17 mouse cellular contexts compared by ENCODE assay signal in the genomic region with DNA sequence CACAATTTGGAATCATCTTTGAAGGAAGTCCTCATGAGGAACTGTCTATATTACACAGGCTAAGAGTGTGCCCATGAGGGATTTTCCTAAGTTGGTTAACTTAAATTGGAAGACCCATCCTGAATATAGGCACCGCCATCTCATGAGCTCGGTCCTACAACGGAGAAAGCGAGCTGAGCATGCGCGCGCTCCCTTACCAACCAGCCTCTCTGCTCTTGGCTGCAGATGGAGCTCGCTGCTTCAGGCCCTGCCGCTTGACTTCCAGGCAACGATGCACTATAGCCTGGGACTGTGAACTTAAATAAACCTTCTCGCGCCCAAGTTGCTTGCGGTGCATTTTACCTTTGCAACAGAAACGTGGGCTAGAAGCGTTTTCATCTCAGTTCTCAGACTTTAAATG.
"Had no signal": no experiment of that assay in that cellular context is flagged by ENCODE, and none has a peak within 500 bp of the region (broad histone marks: within the 10 kb centered on the region; RNA-seq: fewer than 3 reads in every experiment).

No protein-coding gene starts in this region.

- ATAC-seq: liver, postnatal 0 days; lung, postnatal 0 days; midbrain, embryonic 13.5 days; midbrain, embryonic 15.5 days had no signal

- H3K27ac ChIP-seq: liver, embryonic 15.5 days; macrophage; midbrain, embryonic 13.5 days; midbrain, embryonic 15.5 days; neural tube, embryonic 12.5 days; stomach, embryonic 15.5 days; stomach, postnatal 0 days had no signal

- H3K9me3 ChIP-seq: liver, embryonic 15.5 days; megakaryocyte, embryonic 14.5 days; midbrain, embryonic 13.5 days; midbrain, embryonic 15.5 days; neural tube, embryonic 12.5 days; stomach, embryonic 15.5 days had no signal

- DNase-seq: liver, postnatal 0 days; lung, embryonic 14.5 days; lung, postnatal 14 days; lung, postnatal 36 days; right cerebral cortex, postnatal 14 days; thymus, adult 18-20 months; thymus, postnatal 14 days; thymus, postnatal 36 days had no signal

- H3K4me3 ChIP-seq: liver, embryonic 15.5 days; megakaryocyte, embryonic 14.5 days; midbrain, embryonic 13.5 days; midbrain, embryonic 15.5 days; neural tube, embryonic 12.5 days; stomach, embryonic 15.5 days had no signal

- H3K36me3 ChIP-seq: liver, embryonic 15.5 days; midbrain, embryonic 13.5 days; midbrain, embryonic 15.5 days; neural tube, embryonic 12.5 days; stomach, embryonic 15.5 days had no signal

- H3K9ac ChIP-seq: liver, embryonic 15.5 days; liver, postnatal 0 days; lung, embryonic 14.5 days; midbrain, embryonic 13.5 days; midbrain, embryonic 15.5 days; neural tube, embryonic 12.5 days; stomach, embryonic 15.5 days had no signal

- H3K27me3 ChIP-seq: liver, embryonic 15.5 days; megakaryocyte, embryonic 14.5 days; midbrain, embryonic 13.5 days; midbrain, embryonic 15.5 days; neural tube, embryonic 12.5 days; stomach, embryonic 15.5 days had no signal
